Mouse (Mus musculus) C2C12 (cell line): ENCODE data around the gene Mbd6.

Experiments
- CTCF ChIP-seq: IDR thresholded peaks from one replicate; pipeline ENCODE4 v1.5.1; 2011; ENCODE audit not compliant: control insufficient read depth, insufficient read depth, insufficient read length
- FOSL1 ChIP-seq: IDR thresholded peaks from one replicate; pipeline ENCODE4 v1.8.0; 2011; ENCODE audit warnings: mild to moderate bottlenecking, low read length; ENCODE audit not compliant: poor library complexity, insufficient read depth, severe bottlenecking
- MAX ChIP-seq: IDR thresholded peaks from one replicate; pipeline ENCODE4 v1.6.1; 2011; ENCODE audit warnings: mild to moderate bottlenecking, control low read depth
- MYOG ChIP-seq: IDR thresholded peaks from one replicate; pipeline ENCODE4 v1.6.1; 2011; ENCODE audit not compliant: control insufficient read depth, insufficient read length; ENCODE audit errors: extremely low read depth
- USF1 ChIP-seq: IDR thresholded peaks from one replicate; pipeline ENCODE4 v1.6.1; 2011; ENCODE audit warnings: low read depth, mild to moderate bottlenecking, control low read depth, moderate library complexity

DNA sequence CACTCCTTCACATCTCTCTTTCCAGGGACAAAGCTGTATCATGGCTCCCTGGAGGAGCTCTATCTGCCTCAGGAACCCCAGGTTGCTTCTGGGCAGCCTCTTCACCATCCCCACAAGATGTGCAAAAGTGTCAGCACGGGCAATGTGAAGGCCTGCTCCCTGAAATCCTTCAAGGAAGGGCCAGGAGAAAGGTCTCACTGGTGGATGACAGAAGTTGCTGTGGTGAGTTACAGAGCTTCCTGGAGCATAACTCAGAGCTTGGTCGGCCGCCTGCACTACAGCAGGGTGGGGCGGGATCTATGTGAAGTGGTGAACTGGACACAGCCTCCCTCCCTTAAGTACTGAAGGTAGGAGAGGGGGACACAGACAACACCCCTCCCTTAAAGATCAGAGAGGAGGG lies 33.9 kb upstream of the Mbd6 start:
- TF ChIP-seq CTCF (no peak), USF1 (no peak), MAX (no peak), FOSL1 (no peak), MYOG (no peak)
